Mouse (Mus musculus) midbrain, embryonic 16.5 days (tissue): ENCODE measurements at regions not wholly inside any gene's neighbourhood (a gene's known extent, or its start where the extent isn't known, plus 50 kb on each side); places are given as distances from the start of the nearest gene placed in this dataset.

Source experiments
- ATAC-seq: fragments of 200-750 bp; cut with Nextera tagmentation; 2 replicates; pipeline ENCODE4 v1.8.0; 2017; ENCODE audit warnings: moderate TSS enrichment
- H3K27ac ChIP-seq: fragments of 300-500 bp; sonication (generic); 2 replicates; pipeline ENCODE4 v1.5.1; 2014; ENCODE audit warnings: mild to moderate bottlenecking, low read length, mixed read lengths
- H3K27me3 ChIP-seq: fragments of 300-500 bp; sonication (generic); 2 replicates; pipeline ENCODE4 v1.6.1; 2014; ENCODE audit warnings: low read depth, low read length, mixed read lengths; ENCODE audit not compliant: control insufficient read depth, insufficient read depth
- H3K36me3 ChIP-seq: fragments of 300-500 bp; sonication (generic); 2 replicates; pipeline ENCODE4 v1.6.1; 2014; ENCODE audit warnings: mild to moderate bottlenecking, low read length, moderate library complexity, mixed read lengths; ENCODE audit not compliant: control insufficient read depth, insufficient read depth
- H3K4me1 ChIP-seq: fragments of 300-500 bp; sonication (generic); 2 replicates; pipeline ENCODE4 v1.6.1; 2014; ENCODE audit warnings: mild to moderate bottlenecking, low read length, mixed read lengths; ENCODE audit not compliant: control insufficient read depth, insufficient read depth
- H3K4me2 ChIP-seq: fragments of 300-500 bp; sonication (generic); 2 replicates; pipeline ENCODE4 v1.6.1; 2014; ENCODE audit warnings: mild to moderate bottlenecking, low read length, mixed read lengths
- H3K4me3 ChIP-seq: fragments of 300-500 bp; sonication (generic); 2 replicates; pipeline ENCODE4 v1.5.1; 2014; ENCODE audit warnings: low read depth, mild to moderate bottlenecking, low read length, moderate library complexity, mixed read lengths
- H3K9ac ChIP-seq: fragments of 300-500 bp; sonication (generic); 2 replicates; pipeline ENCODE4 v1.6.1; 2014; ENCODE audit warnings: low read depth, low read length, mixed read lengths
- H3K9me3 ChIP-seq: fragments of 300-500 bp; sonication (generic); replicated peaks from 2 replicates; pipeline ENCODE4 v1.6.1; 2014; ENCODE audit warnings: mild to moderate bottlenecking, low read length, mixed read lengths; ENCODE audit not compliant: control insufficient read depth, poor library complexity, severe bottlenecking
- WGBS: fragments of 180-500 bp; shearing (Covaris S2); extraction: QIAGEN DNeasy Blood & Tissue Kit; methylation state at CpG from one replicate; pipeline ENCODE4 v1.1.7; 2014; 5-methylcytosine and 5-hydroxymethylcytosine counted together

DNA sequence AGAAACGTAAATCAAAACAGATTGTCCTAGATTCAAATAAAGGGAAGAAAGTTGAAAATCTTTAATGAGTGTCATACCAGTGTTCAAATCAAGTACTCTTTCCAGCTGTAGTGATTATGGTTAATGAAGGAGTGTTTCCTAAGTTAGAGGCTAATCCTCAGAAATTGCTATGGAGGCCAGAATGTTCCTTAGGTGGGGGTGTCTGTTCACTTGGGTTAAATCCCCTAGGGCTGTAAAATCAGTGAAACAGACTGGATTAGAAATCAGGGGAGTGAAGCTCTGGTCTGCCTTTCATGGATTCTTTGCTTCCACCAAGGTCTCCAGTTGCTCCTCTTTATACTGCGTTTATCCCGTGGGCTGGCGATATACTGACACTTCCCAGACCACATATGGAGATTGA is 270.7 kb upstream of the 1700056E22Rik start:
- H3K9ac ChIP-seq, result no peak overlapping the region
- WGBS, result 84% methylated on average over 4 of the region's 4 CpGs
- H3K27ac ChIP-seq, result no peak overlapping the region
- H3K4me3 ChIP-seq, result no peak overlapping the region
- H3K36me3 ChIP-seq, result no peaks in the 10 kb centered on the region
- H3K27me3 ChIP-seq, result no peaks in the 10 kb centered on the region
- no peak overlapping the region for H3K4me2 ChIP-seq
- no peak for ATAC-seq
- H3K9me3 ChIP-seq, result no peaks in the 10 kb centered on the region
- H3K4me1 ChIP-seq, result no peaks in the 10 kb centered on the region

DNA sequence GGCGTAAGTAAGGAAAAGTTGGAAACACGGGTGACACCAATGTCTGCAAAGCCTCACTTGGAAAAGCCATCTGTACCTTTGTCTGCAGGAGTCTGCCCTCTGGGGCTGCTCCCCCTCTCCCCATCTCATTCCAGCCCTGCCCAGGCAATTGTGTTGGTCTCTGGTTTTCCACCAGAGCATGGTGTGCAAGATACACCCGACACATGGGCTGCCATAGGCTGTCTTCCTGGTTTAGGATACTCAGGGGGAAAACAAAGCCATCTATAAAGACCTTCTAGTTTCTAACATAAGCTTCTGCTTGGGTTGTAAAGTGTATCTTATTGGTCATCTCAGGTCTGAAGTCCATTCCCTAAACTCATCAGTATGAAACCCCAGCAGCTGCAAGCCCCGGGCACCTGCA is 270.1 kb upstream of the 1700056E22Rik start:
- H3K9ac ChIP-seq, result no peak overlapping the region
- no peaks in the 10 kb centered on the region for H3K27me3 ChIP-seq
- H3K4me2 ChIP-seq, result no peak overlapping the region
- no peaks in the 10 kb centered on the region for H3K36me3 ChIP-seq
- no peaks in the 10 kb centered on the region for H3K9me3 ChIP-seq
- WGBS, result 84% methylated on average over 4 of the region's 4 CpGs
- no peaks in the 10 kb centered on the region for H3K4me1 ChIP-seq
- ATAC-seq, result no peak
- H3K27ac ChIP-seq, result no peak overlapping the region
- H3K4me3 ChIP-seq, result no peak overlapping the region

DNA sequence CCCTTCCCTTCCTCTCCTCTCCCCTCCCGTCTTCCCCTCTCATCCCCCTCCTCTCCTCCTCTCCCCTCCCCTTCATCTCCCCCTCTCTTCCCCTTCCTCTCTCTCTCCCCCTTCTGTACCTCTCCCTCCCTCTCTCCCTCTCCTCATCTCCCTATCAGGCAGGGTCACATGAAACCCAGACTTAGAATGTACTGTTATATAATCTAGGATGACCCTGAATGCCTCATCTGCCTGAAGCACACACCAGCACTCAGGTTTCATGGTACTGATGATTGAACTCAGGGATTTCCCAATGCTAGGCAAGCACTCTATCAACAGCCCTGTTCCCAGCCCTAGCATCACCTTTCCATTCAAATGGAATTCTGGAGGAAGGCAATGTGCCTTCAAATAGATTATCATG is 264.6 kb upstream of the 1700056E22Rik start:
- H3K27me3 ChIP-seq, result no peaks in the 10 kb centered on the region
- H3K9ac ChIP-seq, result no peak overlapping the region
- no peaks in the 10 kb centered on the region for H3K36me3 ChIP-seq
- H3K4me1 ChIP-seq, result no peaks in the 10 kb centered on the region
- H3K4me2 ChIP-seq, result no peak overlapping the region
- H3K27ac ChIP-seq, result no peak overlapping the region
- no peak overlapping the region for H3K4me3 ChIP-seq
- H3K9me3 ChIP-seq, result no peaks in the 10 kb centered on the region
- ATAC-seq, result no peak
- whole genome bisulfite sequencing, result 90% methylated on average over 1 of the region's 1 CpGs

DNA sequence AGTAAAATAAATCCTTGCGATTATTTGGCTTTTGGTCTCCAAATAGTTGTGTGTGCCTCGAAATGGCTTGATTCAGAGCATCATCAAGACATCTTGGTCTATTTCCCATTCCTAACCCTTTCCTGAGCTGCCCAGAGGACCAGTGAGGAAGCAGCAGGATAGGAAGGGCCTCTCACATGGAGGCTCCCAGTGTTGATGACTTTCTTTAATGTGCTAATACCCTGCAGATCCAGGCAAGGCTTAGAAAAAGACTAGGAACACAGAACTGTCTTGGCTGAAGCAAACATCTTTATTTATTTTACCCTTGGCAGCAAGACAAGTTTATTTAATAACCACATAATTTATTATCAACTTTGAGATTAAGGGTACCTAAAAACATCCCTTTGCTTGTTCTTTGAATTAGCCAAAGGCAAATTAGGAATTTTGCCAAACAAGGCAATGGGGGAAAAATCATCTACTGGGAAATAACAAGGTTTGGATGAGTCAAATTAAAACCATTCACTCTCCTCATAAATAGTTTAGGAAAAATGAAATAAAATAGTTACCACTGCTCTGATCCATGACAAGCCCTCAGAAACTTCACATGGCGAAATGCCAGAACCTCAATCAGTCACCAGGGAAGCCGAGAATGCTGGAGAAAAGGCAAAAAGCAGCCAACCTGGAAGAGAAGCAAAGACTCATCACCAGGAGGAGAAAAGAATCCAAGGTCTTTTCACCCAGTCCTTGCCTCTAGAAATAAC is 263.1 kb upstream of the 1700056E22Rik start:
- no peaks in the 10 kb centered on the region for H3K36me3 ChIP-seq
- 85% methylated on average over 4 of the region's 4 CpGs for WGBS
- H3K9me3 ChIP-seq, result no peaks in the 10 kb centered on the region
- H3K9ac ChIP-seq, result no peak overlapping the region
- H3K27me3 ChIP-seq, result no peaks in the 10 kb centered on the region
- no peak for ATAC-seq
- no peak overlapping the region for H3K27ac ChIP-seq
- H3K4me1 ChIP-seq, result no peaks in the 10 kb centered on the region
- H3K4me2 ChIP-seq, result no peak overlapping the region
- no peak overlapping the region for H3K4me3 ChIP-seq

DNA sequence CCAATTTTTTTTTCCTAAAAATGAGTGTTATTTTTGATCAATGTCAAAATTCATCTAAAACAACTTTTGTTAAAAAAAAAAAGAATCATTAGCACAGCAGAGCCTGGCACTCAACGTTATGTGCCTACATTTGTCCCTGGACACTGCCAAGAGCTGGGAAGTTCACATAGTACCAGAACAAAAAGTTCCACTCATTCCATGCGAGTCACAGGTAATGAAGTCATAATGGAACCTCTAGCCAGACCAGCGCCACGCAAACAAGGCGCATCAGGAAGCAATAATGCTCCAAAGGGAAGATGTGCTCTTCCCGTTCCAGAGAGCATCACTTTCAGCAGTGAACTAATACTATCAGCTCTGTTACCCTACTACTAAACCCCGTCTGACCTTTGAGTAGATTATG is 257.0 kb upstream of the 1700056E22Rik start:
- Histone ChIP-seq H3K4me1 (no peaks in the 10 kb centered on the region), H3K4me2 (no peak overlapping the region), H3K36me3 (no peaks in the 10 kb centered on the region), H3K4me3 (no peak overlapping the region), H3K27ac (no peak overlapping the region), H3K9ac (no peak overlapping the region), H3K9me3 (no peaks in the 10 kb centered on the region), H3K27me3 (no peaks in the 10 kb centered on the region)
- ATAC-seq, result no peak
- WGBS, result 89% methylated on average over 7 of the region's 7 CpGs

DNA sequence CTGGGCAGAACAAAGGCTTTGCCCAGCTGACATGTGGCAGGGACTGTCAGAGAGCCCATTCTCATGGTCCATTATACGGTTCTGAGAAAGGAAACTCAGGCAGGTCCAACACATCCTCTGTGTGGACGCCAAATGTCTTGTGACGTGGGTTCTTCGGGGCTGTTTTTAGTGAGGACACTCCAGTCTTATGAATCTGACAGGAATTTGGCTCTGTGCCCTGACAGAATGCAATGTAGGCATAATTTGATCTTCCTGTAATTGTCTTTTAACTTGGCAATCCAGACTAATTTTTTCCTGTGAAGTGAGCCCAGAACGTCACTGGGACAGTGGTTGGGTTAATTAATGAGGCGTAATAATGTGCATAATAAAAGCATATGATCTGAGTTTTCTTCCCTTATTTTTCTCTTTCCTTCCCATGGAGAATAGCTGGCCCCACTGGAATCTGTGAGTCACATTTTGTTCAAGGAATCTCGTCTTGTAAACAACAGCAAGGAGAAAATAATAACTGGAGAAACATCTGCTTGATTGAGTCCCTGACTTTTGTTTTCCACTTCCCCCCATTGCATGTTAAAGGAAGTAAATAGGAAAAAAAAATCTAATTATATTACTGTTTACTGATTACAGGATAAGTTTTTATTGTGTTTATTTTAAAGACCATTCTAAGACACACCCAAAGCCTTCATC is 255.8 kb upstream of the 1700056E22Rik start:
- no peaks in the 10 kb centered on the region for H3K4me1 ChIP-seq
- H3K4me3 ChIP-seq, result no peak overlapping the region
- no peak for ATAC-seq
- no peak overlapping the region for H3K4me2 ChIP-seq
- no peak overlapping the region for H3K27ac ChIP-seq
- H3K27me3 ChIP-seq, result no peaks in the 10 kb centered on the region
- H3K9me3 ChIP-seq, result no peaks in the 10 kb centered on the region
- H3K36me3 ChIP-seq, result no peaks in the 10 kb centered on the region
- WGBS, result 59% methylated on average over 7 of the region's 7 CpGs
- H3K9ac ChIP-seq, result no peak overlapping the region

DNA sequence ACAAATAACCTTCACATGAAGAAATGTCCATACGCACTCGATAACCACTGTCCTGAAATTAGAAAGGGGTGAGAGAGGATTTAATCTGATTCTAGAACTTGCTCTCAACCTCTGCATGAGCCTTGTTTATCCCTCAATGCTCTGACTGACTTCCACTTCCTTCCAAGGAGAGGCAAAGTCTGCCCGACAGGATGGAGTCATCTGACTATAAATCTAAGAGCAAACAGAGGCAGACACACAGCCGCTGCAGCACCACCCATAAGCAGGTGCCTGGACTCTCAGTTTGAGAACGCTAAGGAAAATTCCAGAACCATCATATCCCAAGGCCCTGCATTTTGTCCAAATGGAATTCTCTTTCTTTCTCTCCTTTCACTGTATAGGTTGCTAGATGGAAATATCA is 247.7 kb upstream of the 1700056E22Rik start:
- WGBS, result 74% methylated on average over 5 of the region's 5 CpGs
- no peak for ATAC-seq
- Histone ChIP-seq H3K4me1 (no peaks in the 10 kb centered on the region), H3K4me3 (no peak overlapping the region), H3K9ac (no peak overlapping the region), H3K27me3 (peaks cover 2% of the 10 kb centered on the region; the same call in 1 of the 2 replicates), H3K9me3 (no peaks in the 10 kb centered on the region), H3K36me3 (no peaks in the 10 kb centered on the region), H3K27ac (no peak overlapping the region), H3K4me2 (no peak overlapping the region)

DNA sequence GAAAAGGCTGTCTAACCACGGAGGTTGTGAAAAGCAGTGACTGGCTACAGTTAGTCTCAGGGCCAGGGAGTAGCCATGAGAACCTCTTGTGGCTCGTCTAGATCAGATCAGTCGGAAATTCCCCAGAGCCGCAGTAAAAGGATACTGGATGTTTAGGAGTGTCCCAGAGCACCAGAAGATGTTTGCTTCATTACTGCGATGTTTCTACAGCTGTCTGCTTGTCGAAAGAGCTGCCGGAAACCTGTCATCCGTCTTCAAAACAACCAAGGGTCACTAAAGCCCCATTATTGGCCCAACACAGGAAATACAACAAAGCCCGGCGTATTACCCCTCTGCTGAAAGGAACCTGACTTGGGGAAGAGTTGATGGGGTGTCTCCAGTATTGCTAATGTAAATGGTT is 245.2 kb upstream of the 1700056E22Rik start:
- H3K27me3 ChIP-seq, result peaks cover 2% of the 10 kb centered on the region; the same call in 1 of the 2 replicates
- no peaks in the 10 kb centered on the region for H3K4me1 ChIP-seq
- H3K4me3 ChIP-seq, result no peak overlapping the region
- no peaks in the 10 kb centered on the region for H3K9me3 ChIP-seq
- H3K4me2 ChIP-seq, result no peak overlapping the region
- no peak overlapping the region for H3K27ac ChIP-seq
- ATAC-seq, result no peak
- no peak overlapping the region for H3K9ac ChIP-seq
- 78% methylated on average over 10 of the region's 10 CpGs for WGBS
- H3K36me3 ChIP-seq, result no peaks in the 10 kb centered on the region

DNA sequence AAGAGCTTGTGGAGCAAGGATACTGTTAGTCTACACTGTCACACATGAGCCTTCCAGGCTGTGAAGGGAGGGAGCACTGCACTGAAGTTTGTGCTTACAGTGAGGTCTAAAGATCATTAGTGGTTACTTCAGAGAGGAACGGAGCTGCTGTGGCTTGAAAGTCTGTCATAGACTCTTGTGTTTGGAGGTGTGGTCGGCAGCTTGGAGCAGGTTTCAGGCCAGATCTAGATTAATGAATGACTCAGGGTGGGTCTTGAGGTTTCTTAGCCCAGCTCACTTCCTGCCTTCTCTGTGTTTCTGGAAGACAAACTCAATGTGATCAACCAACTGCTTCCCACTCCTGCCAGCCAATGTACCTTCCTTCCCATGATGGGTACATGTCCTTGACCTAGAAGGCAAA is 242.9 kb upstream of the 1700056E22Rik start:
- 92% methylated on average over 2 of the region's 2 CpGs for WGBS
- ATAC-seq, result no peak
- no peaks in the 10 kb centered on the region for H3K4me1 ChIP-seq
- H3K9me3 ChIP-seq, result no peaks in the 10 kb centered on the region
- no peak overlapping the region for H3K4me3 ChIP-seq
- 0 out of 2 replicates have a peak, but pooled peaks cover 2% of the 10 kb centered on the region for H3K27me3 ChIP-seq
- H3K27ac ChIP-seq, result no peak overlapping the region
- no peak overlapping the region for H3K4me2 ChIP-seq
- H3K36me3 ChIP-seq, result no peaks in the 10 kb centered on the region
- no peak overlapping the region for H3K9ac ChIP-seq
